Mouse (Mus musculus) CH12.LX (cell line): ENCODE data around the gene Fryl. TPM values are rescaled to one million over a fixed set of nuclear protein-coding genes. Genes with fewer than 3 reads are reported as not detected.
A peak's percentile ranks its signal among the peaks of the same experiment; 100 is the strongest.

ENCODE experiments used
- DNase-seq: peaks from one replicate; pipeline ENCODE4 v3.0.0-alpha.2; 2013; ENCODE audit errors: extremely low read depth
- H3K27ac ChIP-seq: 2 replicates; pipeline ENCODE4 v1.5.1; 2012; ENCODE audit warnings: low read depth, mild to moderate bottlenecking, control low read depth, moderate library complexity; ENCODE audit not compliant: insufficient read depth
- H3K27me3 ChIP-seq: replicated peaks from 2 replicates; pipeline ENCODE3; 2012; ENCODE audit warnings: inconsistent platforms
- H3K36me3 ChIP-seq, 2 experiments: replicated peaks in 1 of 2; 2 replicates each; pipeline versions ENCODE3 to v1.6.1; 2012; ENCODE audit warnings: inconsistent platforms in 1 of 2, low read length in 1 of 2, mild to moderate bottlenecking in 1 of 2, mixed read lengths in 1 of 2, moderate library complexity in 1 of 2; ENCODE audit not compliant: control insufficient read depth in 1 of 2, insufficient read depth in 1 of 2
- H3K4me1 ChIP-seq, 2 experiments: 2 replicates each; pipeline ENCODE4 v1.6.1; 2012; ENCODE audit warnings: inconsistent platforms in 1 of 2, moderate library complexity in 1 of 2; ENCODE audit not compliant: insufficient read depth in 2 of 2, control insufficient read depth in 1 of 2
- H3K4me2 ChIP-seq: 2 replicates; pipeline ENCODE4 v1.6.1; 2012; ENCODE audit warnings: low read depth, mild to moderate bottlenecking, control low read depth; ENCODE audit not compliant: poor library complexity, insufficient read depth, severe bottlenecking
- H3K4me3 ChIP-seq, 3 experiments: fragments of 150-350 bp in 1 of 3; sonication (generic) in 1 of 3; replicated peaks in 1 of 3; 2 replicates each; pipeline versions ENCODE3 to v1.5.1; 2011 to 2012; ENCODE audit warnings: low read depth in 2 of 3, low read length in 2 of 3, mild to moderate bottlenecking in 2 of 3, moderate library complexity in 2 of 3, control low read depth in 1 of 3, improper control_type of control experiment in 1 of 3, inconsistent platforms in 1 of 3, mixed read lengths in 1 of 3; ENCODE audit not compliant: poor library complexity in 1 of 3
- H3K79me2 ChIP-seq: replicated peaks from 2 replicates; pipeline ENCODE4 v1.6.1; 2012; ENCODE audit warnings: mild to moderate bottlenecking, moderate library complexity; ENCODE audit not compliant: control insufficient read depth, poor library complexity, insufficient read depth, severe bottlenecking; ENCODE audit errors: extremely low read depth
- H3K9ac ChIP-seq: 2 replicates; pipeline ENCODE4 v1.6.1; 2012; ENCODE audit warnings: low read depth, mild to moderate bottlenecking, control low read depth, moderate library complexity; ENCODE audit not compliant: insufficient read depth
- H3K9me3 ChIP-seq: replicated peaks from 2 replicates; pipeline ENCODE3; 2012; ENCODE audit warnings: low read length, inconsistent platforms, mixed read lengths
- BHLHE40 ChIP-seq: IDR thresholded peaks from 2 replicates; pipeline ENCODE4 v1.6.1; 2011; ENCODE audit warnings: mild to moderate bottlenecking, low read depth, low read length, improper control_type of control experiment
- CHD2 ChIP-seq: IDR thresholded peaks from 2 replicates; pipeline ENCODE4 v1.6.1; 2011; ENCODE audit warnings: low read length, improper control_type of control experiment
- EP300 ChIP-seq: IDR thresholded peaks from 2 replicates; pipeline ENCODE4 v1.6.1; 2011; ENCODE audit warnings: low read length, improper control_type of control experiment
- ETS1 ChIP-seq: conservative IDR thresholded peaks from 2 replicates; pipeline ENCODE4 v1.6.1; 2012; ENCODE audit warnings: low read depth, mild to moderate bottlenecking, inconsistent platforms, low read length, improper control_type of control experiment, moderate library complexity
- IRF4 ChIP-seq: IDR thresholded peaks from 2 replicates; pipeline ENCODE4 v1.6.1; 2014; ENCODE audit warnings: low read depth, mild to moderate bottlenecking, inconsistent platforms, low read length, improper control_type of control experiment
- JUN ChIP-seq: IDR thresholded peaks from 2 replicates; pipeline ENCODE4 v1.6.1; 2011; ENCODE audit warnings: low read depth, mild to moderate bottlenecking, low read length, improper control_type of control experiment, moderate library complexity; ENCODE audit not compliant: insufficient read depth
- JUND ChIP-seq: conservative IDR thresholded peaks from 2 replicates; pipeline ENCODE4 v1.6.1; 2011; ENCODE audit warnings: low read depth, low read length, improper control_type of control experiment
- MAFK ChIP-seq: IDR thresholded peaks from 2 replicates; pipeline ENCODE4 v1.6.1; 2011; ENCODE audit warnings: low read length, improper control_type of control experiment; ENCODE audit not compliant: insufficient replicate concordance
- MAX ChIP-seq: IDR thresholded peaks from 2 replicates; pipeline ENCODE4 v1.6.1; 2011; ENCODE audit warnings: low read length, improper control_type of control experiment
- MAZ ChIP-seq: IDR thresholded peaks from 2 replicates; pipeline ENCODE4 v1.6.1; 2012; ENCODE audit warnings: low read depth, mild to moderate bottlenecking, inconsistent platforms, low read length, improper control_type of control experiment, moderate library complexity
- MEF2A ChIP-seq: IDR thresholded peaks from 2 replicates; pipeline ENCODE4 v1.6.1; 2014; ENCODE audit warnings: low read depth, mild to moderate bottlenecking, inconsistent platforms, low read length, improper control_type of control experiment, borderline replicate concordance
- NELFE ChIP-seq: IDR thresholded peaks from 2 replicates; pipeline ENCODE4 v1.6.1; 2011; ENCODE audit warnings: low read depth, low read length, improper control_type of control experiment
- PAX5 ChIP-seq: IDR thresholded peaks from 2 replicates; pipeline ENCODE4 v1.6.1; 2012; ENCODE audit warnings: low read length, inconsistent platforms, mixed read lengths
- RCOR1 ChIP-seq: conservative IDR thresholded peaks from 2 replicates; pipeline ENCODE4 v1.6.1; 2012; ENCODE audit warnings: low read depth, mild to moderate bottlenecking, inconsistent platforms, low read length, improper control_type of control experiment
- SIN3A ChIP-seq: IDR thresholded peaks from 2 replicates; pipeline ENCODE4 v1.6.1; 2012; ENCODE audit warnings: low read length, improper control_type of control experiment, inconsistent platforms
- SMC3 ChIP-seq: IDR thresholded peaks from 2 replicates; pipeline ENCODE4 v1.6.1; 2011; ENCODE audit warnings: low read depth, low read length, improper control_type of control experiment
- TCF12 ChIP-seq: IDR thresholded peaks from 2 replicates; pipeline ENCODE4 v1.6.1; 2014; ENCODE audit warnings: low read depth, mild to moderate bottlenecking, inconsistent platforms, low read length, improper control_type of control experiment
- UBTF ChIP-seq: IDR thresholded peaks from 2 replicates; pipeline ENCODE4 v1.6.1; 2012; ENCODE audit warnings: low read depth, mild to moderate bottlenecking, inconsistent platforms, low read length, improper control_type of control experiment, moderate library complexity
- ZC3H11A ChIP-seq: IDR thresholded peaks from 2 replicates; pipeline ENCODE4 v1.6.1; 2012; ENCODE audit warnings: low read depth, mild to moderate bottlenecking, inconsistent platforms, low read length, improper control_type of control experiment
- ZKSCAN1 ChIP-seq: IDR thresholded peaks from 2 replicates; pipeline ENCODE4 v1.6.1; 2012; ENCODE audit warnings: low read depth, inconsistent platforms, low read length, improper control_type of control experiment, borderline replicate concordance
- ZMIZ1 ChIP-seq: IDR thresholded peaks from 2 replicates; pipeline ENCODE4 v1.6.1; 2012; ENCODE audit warnings: low read depth, mild to moderate bottlenecking, inconsistent platforms, low read length, improper control_type of control experiment
- ZNF384 ChIP-seq: IDR thresholded peaks from 2 replicates; pipeline ENCODE4 v1.6.1; 2012; ENCODE audit warnings: low read depth, low read length, improper control_type of control experiment, inconsistent platforms
- dilution Hi-C: fragments of 300-500 bp; cut with MboI; formaldehyde crosslinking; loops from 2 replicates; pipeline ENCODE4 v1.14.3; 2020; ENCODE audit warnings: low sequenced_read_pairs; ENCODE audit not compliant: extremely low pct_unique_long_range_greater_than_20kb, extremely low pct_ligation_motif_present
- in situ Hi-C: fragments of 300-500 bp; cut with MboI; formaldehyde crosslinking; loops from 3 replicates; pipeline ENCODE4 v1.14.3; 2019; ENCODE audit warnings: low sequenced_read_pairs, low pct_ligation_motif_present, low pct_unique_long_range_greater_than_20kb, mixed read lengths
- polyA plus RNA-seq: library from polyadenylated mRNA; unstranded; fragments of >175 nt; gene quantifications from 2 replicates; pipeline ENCODE4 v1.2.1, GENCODE M21; 2012; ENCODE audit warnings: low read depth; ENCODE audit not compliant: insufficient read length
- total RNA-seq, 2 experiments: library from RNA; depleted of rRNA; stranded (reverse); fragments of 300-350 nt in 1 of 2; fragments of >200 nt in 1 of 2; gene quantifications; 2 replicates each; pipeline ENCODE4 v1.2.3; 2012 to 2014

Fryl gene
- total and polyA plus RNA-seq, 3 experiments = 23.2 to 38.4 (median 31.3) TPM

GRCm38 (mm10) chr5:73200387-73201384 lies 55.7 kb downstream of the Fryl start:
- Histone ChIP-seq H3K27ac (peak overlapping the region; percentile 78), H3K27me3 (no peaks in the 10 kb centered on the region), H3K4me2 (peak overlapping the region; percentile 88), H3K4me3 (peak overlapping the region in 1 of 3 experiments; percentile 18), H3K4me1 (peaks cover 11 to 69% of the 10 kb centered on the region in 2 experiments), H3K9me3 (peaks cover 6% of the 10 kb centered on the region), H3K9ac (peak overlapping the region; percentile 27)
- DNase-seq = no peak
- in situ Hi-C loops = loop anchor here (10.0 kb wide), 1 partner anchor 54 kb away; the partner anchor contains the start of gene Fryl
- dilution Hi-C loops = no loop called here
- no peak for TF ChIP-seq JUN
- no peak for TF ChIP-seq SMC3
- TF ChIP-seq SIN3A = no peak
- peak; percentile 78 for TF ChIP-seq BHLHE40
- TF ChIP-seq IRF4 = peak; percentile 68; the same call in 1 of the 2 replicates
- TF ChIP-seq MAX = 0 out of 2 replicates have a peak, but pooled peaks have one; percentile 13
- TF ChIP-seq ZMIZ1 = no peak
- 0 out of 2 replicates have a peak, but pooled peaks have one; percentile 18 for TF ChIP-seq RCOR1
- TF ChIP-seq CHD2 = no peak
- peak; percentile 25; the same call in 1 of the 2 replicates for TF ChIP-seq MAFK
- peak; percentile 36; the same call in 1 of the 2 replicates for TF ChIP-seq ZNF384
- no peak for TF ChIP-seq ZKSCAN1
- TF ChIP-seq EP300 = peak; percentile 59
- TF ChIP-seq, all 38 proteins: peak for 7
- Histone ChIP-seq H3K36me3 (peaks cover 0 to 23% of the 10 kb centered on the region in 2 experiments), H3K79me2 (peaks cover 18% of the 10 kb centered on the region; the same call in 1 of the 2 replicates)

- Histone ChIP-seq H3K4me3 (no peak overlapping the region), H3K27ac (peak overlapping the region; percentile 4; the same call in 1 of the 2 replicates), H3K27me3 (no peaks in the 10 kb centered on the region), H3K4me1 (peaks cover 14 to 69% of the 10 kb centered on the region in 2 experiments), H3K79me2 (peaks cover 14% of the 10 kb centered on the region; the same call in 1 of the 2 replicates), H3K9ac (peak overlapping the region; percentile 27), H3K4me2 (peak overlapping the region; percentile 88), H3K36me3 (peaks cover 0 to 18% of the 10 kb centered on the region in 2 experiments), H3K9me3 (peaks cover 6% of the 10 kb centered on the region)
- dilution Hi-C loops = no loop called here
- DNase-seq = peak; percentile 66
- in situ Hi-C loops = loop anchor here (10.0 kb wide), 1 partner anchor 55 kb away; no protein-coding TSS in a partner anchor
- TF ChIP-seq JUND = 0 out of 2 replicates have a peak, but pooled peaks have one; percentile 14
- TF ChIP-seq JUN = no peak
- peak; percentile 95 for TF ChIP-seq MAFK
- peak; percentile 93 for TF ChIP-seq ZNF384
- peak; percentile 60 for TF ChIP-seq BHLHE40
- TF ChIP-seq TCF12 = no peak
- peak; percentile 85 for TF ChIP-seq ETS1
- peak; percentile 35; the same call in 1 of the 2 replicates for TF ChIP-seq MEF2A
- peak; percentile 73 for TF ChIP-seq IRF4
- TF ChIP-seq ZC3H11A = no peak
- no peak for TF ChIP-seq UBTF
- peak; percentile 78 for TF ChIP-seq EP300
- TF ChIP-seq PAX5 = no peak
- no peak for TF ChIP-seq NELFE
- no peak for TF ChIP-seq SIN3A
- TF ChIP-seq MAZ = no peak
These were observed 56.8 kb downstream of the Fryl start for GRCm38 (mm10) chr5:73199586-73199985.
